Mouse (Mus musculus) kidney, embryonic 16.5 days (tissue): ENCODE measurements around the gene Dek. TPM values are rescaled to one million over a fixed set of nuclear protein-coding genes. Genes with fewer than 3 reads are reported as not detected.

Source experiments
- ATAC-seq: fragments of 200-750 bp; cut with Nextera tagmentation; 2 replicates; pipeline ENCODE4 v1.8.0; 2017; ENCODE audit warnings: moderate TSS enrichment; ENCODE audit not compliant: low FRiP score, low TSS enrichment
- H3K27ac ChIP-seq: fragments of 300-500 bp; sonication (generic); 2 replicates; pipeline ENCODE4 v1.5.1; 2014; ENCODE audit warnings: low read length
- H3K27me3 ChIP-seq: fragments of 300-500 bp; sonication (generic); 2 replicates; pipeline ENCODE4 v1.6.1; 2014; ENCODE audit warnings: low read length, control low read depth, mixed read lengths; ENCODE audit not compliant: insufficient read depth
- H3K36me3 ChIP-seq: fragments of 300-500 bp; sonication (generic); 2 replicates; pipeline ENCODE4 v1.6.1; 2014; ENCODE audit warnings: low read length, control low read depth, mixed read lengths; ENCODE audit not compliant: insufficient read depth
- H3K4me1 ChIP-seq: fragments of 300-500 bp; sonication (generic); 2 replicates; pipeline ENCODE4 v1.6.1; 2014; ENCODE audit warnings: low read length, control low read depth, mixed read lengths; ENCODE audit not compliant: insufficient read depth
- H3K4me2 ChIP-seq: fragments of 300-500 bp; sonication (generic); replicated peaks from 2 replicates; pipeline ENCODE4 v1.6.1; 2014; ENCODE audit warnings: low read depth, low read length
- H3K4me3 ChIP-seq: fragments of 300-500 bp; sonication (generic); 2 replicates; pipeline ENCODE4 v1.5.1; 2014; ENCODE audit warnings: mild to moderate bottlenecking, low read length
- H3K9ac ChIP-seq: fragments of 300-500 bp; sonication (generic); replicated peaks from 2 replicates; pipeline ENCODE4 v1.6.1; 2014; ENCODE audit warnings: low read length
- H3K9me3 ChIP-seq: fragments of 300-500 bp; sonication (generic); 2 replicates; pipeline ENCODE4 v1.6.1; 2016; ENCODE audit warnings: low read length, control low read depth
- WGBS: fragments of 180-500 bp; shearing (Covaris S2); extraction: QIAGEN DNeasy Blood & Tissue Kit; methylation state at CpG from one replicate; pipeline ENCODE4 v1.1.7; 2014; 5-methylcytosine and 5-hydroxymethylcytosine counted together
- polyA plus RNA-seq: library from polyadenylated mRNA; unstranded; fragments of >200 nt; fragmentation: Nextera tagmentation; extraction: Ambion mirVana; gene quantifications from 2 replicates; pipeline ENCODE4 v1.2.1, GENCODE M21; 2015

Gene Dek
- polyA plus RNA-seq: 218 and 234 TPM in 2 replicates

- Histone ChIP-seq H3K9ac (peak within 1 kb of the TSS; percentile 98), H3K27me3 (no peaks in the 10 kb centered on the region; the same call in 1 of the 2 replicates), H3K9me3 (no peaks in the 10 kb centered on the region), H3K4me3 (peak within 1 kb of the TSS; percentile 97), H3K4me1 (peaks cover 26% of the 10 kb centered on the region), H3K4me2 (peak within 1 kb of the TSS; percentile 75), H3K27ac (peak within 1 kb of the TSS; percentile 100), H3K36me3 (peaks cover 2% of the 10 kb centered on the region; the same call in 1 of the 2 replicates)
- peak; percentile 94 for ATAC-seq
- under 1% methylated on average over 96 of the region's 129 CpGs for WGBS
Measured at GRCm38 (mm10) chr13:47105711-47106579, at the start of gene Dek. TSS of gene Dek (minus strand) at chr13:47106201.

GRCm38 (mm10) chr13:47154866-47155265 is 48.9 kb upstream of the Dek start:
- no peak for ATAC-seq
- no peaks in the 10 kb centered on the region for H3K9me3 ChIP-seq
- H3K4me3 ChIP-seq: no peak overlapping the region
- H3K9ac ChIP-seq: no peak overlapping the region
- no peak overlapping the region for H3K4me2 ChIP-seq
- WGBS: 72% methylated on average over 4 of the region's 4 CpGs
- H3K4me1 ChIP-seq: no peaks in the 10 kb centered on the region
- H3K27ac ChIP-seq: no peak overlapping the region
- no peaks in the 10 kb centered on the region for H3K27me3 ChIP-seq
- H3K36me3 ChIP-seq: no peaks in the 10 kb centered on the region

GRCm38 (mm10) chr13:47153206-47153605 is 47.2 kb upstream of the Dek start:
- no peak overlapping the region for H3K9ac ChIP-seq
- no peak overlapping the region for H3K4me3 ChIP-seq
- no peaks in the 10 kb centered on the region for H3K9me3 ChIP-seq
- H3K27ac ChIP-seq: no peak overlapping the region
- no peaks in the 10 kb centered on the region for H3K36me3 ChIP-seq
- no peaks in the 10 kb centered on the region for H3K27me3 ChIP-seq
- H3K4me2 ChIP-seq: no peak overlapping the region
- ATAC-seq: no peak
- H3K4me1 ChIP-seq: no peaks in the 10 kb centered on the region
- WGBS: 85% methylated on average over 5 of the region's 5 CpGs

- H3K27me3 ChIP-seq: no peaks in the 10 kb centered on the region
- no peak for ATAC-seq
- H3K4me1 ChIP-seq: no peaks in the 10 kb centered on the region
- no peak overlapping the region for H3K4me2 ChIP-seq
- no peak overlapping the region for H3K4me3 ChIP-seq
- H3K27ac ChIP-seq: no peak overlapping the region
- H3K9me3 ChIP-seq: no peaks in the 10 kb centered on the region
- no peaks in the 10 kb centered on the region for H3K36me3 ChIP-seq
- 37% methylated on average over 7 of the region's 7 CpGs for WGBS
- no peak overlapping the region for H3K9ac ChIP-seq
Measured at GRCm38 (mm10) chr13:47152390-47152789, 46.4 kb upstream of the Dek start.

- H3K36me3 ChIP-seq: no peaks in the 10 kb centered on the region
- no peaks in the 10 kb centered on the region for H3K9me3 ChIP-seq
- H3K27ac ChIP-seq: no peak overlapping the region
- no peak overlapping the region for H3K4me2 ChIP-seq
- ATAC-seq: no peak
- H3K4me3 ChIP-seq: no peak overlapping the region
- WGBS: 91% methylated on average over 14 of the region's 14 CpGs
- 0 out of 2 replicates have a peak, but pooled peaks cover 6% of the 10 kb centered on the region for H3K4me1 ChIP-seq
- no peak overlapping the region for H3K9ac ChIP-seq
- no peaks in the 10 kb centered on the region for H3K27me3 ChIP-seq
Measured at GRCm38 (mm10) chr13:47151060-47151459, 45.1 kb upstream of the Dek start.

- no peak overlapping the region for H3K9ac ChIP-seq
- H3K36me3 ChIP-seq: no peaks in the 10 kb centered on the region
- H3K27me3 ChIP-seq: no peaks in the 10 kb centered on the region
- no peak overlapping the region for H3K4me2 ChIP-seq
- H3K9me3 ChIP-seq: no peaks in the 10 kb centered on the region
- 0 out of 2 replicates have a peak, but pooled peaks cover 6% of the 10 kb centered on the region for H3K4me1 ChIP-seq
- no peak overlapping the region for H3K27ac ChIP-seq
- ATAC-seq: no peak
- H3K4me3 ChIP-seq: no peak overlapping the region
- whole genome bisulfite sequencing: 94% methylated on average over 10 of the region's 10 CpGs
Measured at GRCm38 (mm10) chr13:47149993-47150392, 44.0 kb upstream of the Dek start.

GRCm38 (mm10) chr13:47148573-47148972 is 42.6 kb upstream of the Dek start:
- H3K27ac ChIP-seq: no peak overlapping the region
- ATAC-seq: peak; percentile 58; the same call in 1 of the 2 replicates
- peak overlapping the region; percentile 30; the same call in 1 of the 2 replicates for H3K4me2 ChIP-seq
- 36% methylated on average over 11 of the region's 11 CpGs for WGBS
- 0 out of 2 replicates have a peak, but pooled peaks cover 6% of the 10 kb centered on the region for H3K4me1 ChIP-seq
- H3K9me3 ChIP-seq: no peaks in the 10 kb centered on the region
- H3K27me3 ChIP-seq: no peaks in the 10 kb centered on the region
- H3K4me3 ChIP-seq: no peak overlapping the region
- no peaks in the 10 kb centered on the region for H3K36me3 ChIP-seq
- no peak overlapping the region for H3K9ac ChIP-seq

GRCm38 (mm10) chr13:47146388-47146787 is 40.4 kb upstream of the Dek start:
- 45% methylated on average over 7 of the region's 7 CpGs for WGBS

GRCm38 (mm10) chr13:47145939-47146338 is 39.9 kb upstream of the Dek start:
- H3K27ac ChIP-seq: no peak overlapping the region
- 47% methylated on average over 9 of the region's 9 CpGs for WGBS
- H3K36me3 ChIP-seq: no peaks in the 10 kb centered on the region
- H3K4me3 ChIP-seq: no peak overlapping the region
- H3K9ac ChIP-seq: no peak overlapping the region
- H3K4me1 ChIP-seq: 0 out of 2 replicates have a peak, but pooled peaks cover 6% of the 10 kb centered on the region
- no peak for ATAC-seq
- no peaks in the 10 kb centered on the region for H3K27me3 ChIP-seq
- H3K9me3 ChIP-seq: no peaks in the 10 kb centered on the region
- H3K4me2 ChIP-seq: no peak overlapping the region

More at GRCm38 (mm10) chr13:47146388-47146787, 40.4 kb upstream of the Dek start:
- ATAC-seq: no peak
- Histone ChIP-seq H3K9ac (no peak overlapping the region), H3K27me3 (no peaks in the 10 kb centered on the region), H3K27ac (no peak overlapping the region), H3K4me3 (no peak overlapping the region), H3K9me3 (no peaks in the 10 kb centered on the region), H3K4me1 (0 out of 2 replicates have a peak, but pooled peaks cover 6% of the 10 kb centered on the region), H3K4me2 (no peak overlapping the region), H3K36me3 (no peaks in the 10 kb centered on the region)

GRCm38 (mm10) chr13:47142764-47143163 is 36.8 kb upstream of the Dek start:
- no peak overlapping the region for H3K4me2 ChIP-seq
- WGBS: 45% methylated on average over 6 of the region's 6 CpGs
- no peak overlapping the region for H3K9ac ChIP-seq
- H3K4me1 ChIP-seq: 0 out of 2 replicates have a peak, but pooled peaks cover 6% of the 10 kb centered on the region
- no peak for ATAC-seq
- no peaks in the 10 kb centered on the region for H3K27me3 ChIP-seq
- H3K9me3 ChIP-seq: no peaks in the 10 kb centered on the region
- H3K27ac ChIP-seq: no peak overlapping the region
- peaks cover 3% of the 10 kb centered on the region for H3K36me3 ChIP-seq
- no peak overlapping the region for H3K4me3 ChIP-seq
